Mouse (Mus musculus): ENCODE results near the gene Acp5.

DNA sequence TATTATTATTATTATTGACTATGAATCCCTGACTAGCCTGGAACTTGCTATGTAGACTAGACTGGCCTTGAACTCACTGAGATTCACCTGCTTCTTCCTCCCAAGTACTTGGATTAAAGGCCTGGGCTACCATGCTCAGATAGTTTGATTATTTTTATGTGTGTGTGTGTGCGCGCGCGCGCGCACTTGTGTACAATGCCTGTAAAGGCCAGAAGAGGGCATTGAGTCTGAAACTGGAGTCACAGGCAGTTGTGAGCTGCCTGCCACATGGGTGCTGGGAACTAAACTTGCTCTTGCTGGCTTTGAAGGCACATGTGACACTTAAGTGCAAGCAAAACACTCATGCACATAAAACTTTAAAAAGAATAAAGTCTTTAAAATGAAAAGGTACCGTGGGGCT, 46.2 kb downstream of the Acp5 start:
- TF ChIP-seq POLR2A (IDR thresholded peaks at IDR 0.05; ENCODE audit: borderline replicate concordance, extremely low read depth, low read depth, low read length) (no peak), CTCF (IDR thresholded peaks at IDR 0.05; ENCODE audit: insufficient read depth, low read length) (no peak)
